Mouse (Mus musculus) lung, adult 2 months (tissue): ENCODE results near the gene Lsamp.

Experiments
- CTCF ChIP-seq: fragments of 200-500 bp; IDR thresholded peaks from 2 replicates; pipeline ENCODE4 v1.5.1; 2011; ENCODE audit warnings: mild to moderate bottlenecking, low read length, control low read depth; ENCODE audit not compliant: insufficient read depth
- POLR2A ChIP-seq: fragments of 200-500 bp; IDR thresholded peaks from 2 replicates; pipeline ENCODE4 v1.6.1; 2011; ENCODE audit warnings: low read depth, mild to moderate bottlenecking, control low read depth, low read length, borderline replicate concordance; ENCODE audit errors: extremely low read depth

DNA sequence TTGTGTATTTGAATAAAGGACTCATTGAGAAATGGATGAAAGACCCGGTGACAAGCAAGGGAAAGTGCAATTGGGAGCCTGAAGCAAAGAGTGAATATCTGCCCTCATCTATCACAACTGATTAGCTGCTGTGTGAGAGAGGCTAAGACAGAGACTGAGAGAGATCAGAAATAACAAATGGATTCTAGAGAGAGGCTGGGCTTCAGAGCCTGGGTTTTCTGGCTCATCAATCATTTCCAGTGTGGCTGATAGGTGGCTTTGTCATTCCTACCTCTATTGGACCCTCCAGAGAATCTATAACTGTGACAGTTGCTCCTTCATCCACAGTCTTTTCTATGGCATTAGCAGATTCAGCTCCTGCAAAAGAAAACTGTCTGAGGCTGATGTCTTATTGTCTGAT is 198.8 kb downstream of the Lsamp start:
- TF ChIP-seq CTCF: no peak
- TF ChIP-seq POLR2A: no peak
